Mouse (Mus musculus): ENCODE data around the gene Gpr19. TPM values are rescaled to one million over a fixed set of nuclear protein-coding genes. Genes with fewer than 3 reads are reported as not detected.

Gene Gpr19
- 22.5 and 25.0 TPM in 2 replicates for total RNA-seq (2014; fragmentation: Nextera tagmentation)
- total RNA-seq (2017): 11.2 and 11.7 TPM in 2 replicates
- polyA plus RNA-seq (2012): 2.3 and 3.5 TPM in 2 replicates

DNA sequence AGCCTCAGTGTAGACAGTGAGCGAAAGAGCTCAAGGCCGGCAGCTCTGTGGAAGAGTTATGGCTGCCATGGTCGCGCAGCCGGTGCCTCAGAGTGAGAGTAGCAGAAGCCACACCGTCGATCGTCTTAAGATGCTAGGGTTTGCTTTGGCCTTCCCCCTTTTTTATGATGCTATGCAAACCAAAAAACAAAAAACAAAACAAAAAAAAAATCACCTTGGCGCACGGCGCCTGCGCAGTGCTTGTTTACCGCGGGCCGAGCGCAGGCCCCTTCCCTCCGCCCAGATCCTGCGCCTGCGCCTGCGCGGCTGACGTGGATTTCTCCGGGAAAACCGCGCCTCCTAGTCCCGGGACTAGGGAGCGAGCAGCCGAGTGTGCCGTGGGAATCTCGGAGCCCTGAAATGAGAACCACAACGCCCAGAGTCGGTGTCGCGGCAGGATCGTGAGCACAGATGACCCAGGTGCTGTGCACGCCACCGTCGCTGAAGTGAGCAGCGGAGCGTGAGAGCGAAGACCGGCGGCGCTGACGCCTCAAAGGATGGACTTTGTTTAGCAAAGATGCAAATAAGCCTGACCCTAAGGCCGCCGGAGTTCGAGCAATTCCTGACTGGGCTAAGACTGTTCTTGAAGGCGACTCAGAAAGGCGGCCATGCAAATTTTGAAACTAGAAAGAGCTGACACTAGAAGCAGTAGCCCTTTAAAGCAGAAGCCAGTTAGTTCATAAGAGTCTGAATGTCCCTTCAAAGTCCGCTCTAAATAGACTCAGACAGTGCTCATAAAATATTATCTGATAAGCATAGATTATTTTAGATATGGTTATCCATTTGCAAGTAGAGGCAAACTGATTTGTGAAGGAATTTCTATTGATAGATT is at the start of gene Gpr19:
Gpr19 (minus strand) TSS at position 484 of the 871 bp plus-strand sequence.
- H3K4me3 ChIP-seq (ENCODE audit: low read depth, low read length): peak within 1 kb of the TSS; percentile 84
- peaks cover 30% of the 10 kb centered on the region for H3K4me1 ChIP-seq (ENCODE audit: insufficient read depth, low read depth, low read length)
- no peaks in the 10 kb centered on the region for H3K9me3 ChIP-seq (replicated peaks)
- DNase-seq (ENCODE audit: low spot score): peak; percentile 77
- peak; percentile 60 for ATAC-seq (ENCODE audit: extremely low read depth, insufficient number of reproducible peaks, low FRiP score, poor library complexity, severe bottlenecking)
- TF ChIP-seq TAL1 (conservative IDR thresholded peaks at IDR 0.05; ENCODE audit: low read depth, low read length) (no peak), GATA2 (IDR thresholded peaks at IDR 0.05; ENCODE audit: borderline replicate concordance, low read depth, low read length) (no peak), POLR2AphosphoS5 (IDR thresholded peaks at IDR 0.05; ENCODE audit: insufficient replicate concordance, low read depth, low read length) (no peak), GATA1 (IDR thresholded peaks at IDR 0.05; ENCODE audit: borderline replicate concordance, low read length) (no peak), CTCF (IDR thresholded peaks at IDR 0.05; ENCODE audit: low read depth, low read length) (no peak)
- H3K27me3 ChIP-seq (ENCODE audit: insufficient read depth, low read length): no peaks in the 10 kb centered on the region
- H3K36me3 ChIP-seq (replicated peaks): peaks cover 26% of the 10 kb centered on the region

GRCm38 (mm10) chr6:134947311-134948087 is 49.1 kb upstream of the Gpr19 start:
- H3K4me3 ChIP-seq (ENCODE audit: low read depth, low read length): no peak overlapping the region; the same call in 1 of the 2 replicates
- H3K4me1 ChIP-seq (ENCODE audit: insufficient read depth, low read depth, low read length): peaks cover 59% of the 10 kb centered on the region
- TF ChIP-seq TAL1 (conservative IDR thresholded peaks at IDR 0.05; ENCODE audit: low read depth, low read length) (no peak), CTCF (IDR thresholded peaks at IDR 0.05; ENCODE audit: low read depth, low read length) (peak; percentile 33; the same call in 1 of the 2 replicates)
- peaks cover 65% of the 10 kb centered on the region for H3K36me3 ChIP-seq (replicated peaks)
- DNase-seq (ENCODE audit: low spot score): no peak
- ATAC-seq (ENCODE audit: extremely low read depth, insufficient number of reproducible peaks, low FRiP score, poor library complexity, severe bottlenecking): no peak
- no peaks in the 10 kb centered on the region for H3K27me3 ChIP-seq (ENCODE audit: insufficient read depth, low read length)
- no peaks in the 10 kb centered on the region for H3K9me3 ChIP-seq (replicated peaks)

DNA sequence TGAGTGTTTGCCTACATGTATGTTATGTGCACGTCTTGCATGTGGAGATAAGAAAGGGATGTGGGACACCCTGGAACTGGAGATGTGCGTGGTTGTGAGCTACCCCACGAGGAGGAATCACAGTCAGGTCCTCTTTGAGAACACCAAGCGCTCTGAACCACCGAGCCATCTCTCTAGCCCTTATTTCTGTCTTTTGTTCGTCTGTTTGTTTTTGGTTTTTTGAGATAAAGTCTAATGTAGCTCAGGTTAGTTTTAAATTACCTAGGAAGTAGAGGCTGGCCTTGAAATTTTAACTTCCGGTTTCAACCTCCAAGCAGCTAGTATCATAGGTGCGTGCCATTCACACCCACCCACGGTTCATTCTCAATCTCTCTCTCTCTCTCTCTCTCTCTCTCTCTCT is 48.5 kb upstream of the Gpr19 start:
- DNase-seq (ENCODE audit: low spot score) (no peak), ATAC-seq (ENCODE audit: extremely low read depth, insufficient number of reproducible peaks, low FRiP score, poor library complexity, severe bottlenecking) (no peak)
- Histone ChIP-seq H3K4me3 (ENCODE audit: low read depth, low read length) (no peak overlapping the region), H3K27me3 (ENCODE audit: insufficient read depth, low read length) (no peaks in the 10 kb centered on the region), H3K9me3 (replicated peaks) (no peaks in the 10 kb centered on the region), H3K4me1 (ENCODE audit: insufficient read depth, low read depth, low read length) (peaks cover 52% of the 10 kb centered on the region), H3K36me3 (replicated peaks) (peaks cover 67% of the 10 kb centered on the region)
- TF ChIP-seq GATA2 (IDR thresholded peaks at IDR 0.05; ENCODE audit: borderline replicate concordance, low read depth, low read length) (no peak), POLR2AphosphoS5 (IDR thresholded peaks at IDR 0.05; ENCODE audit: insufficient replicate concordance, low read depth, low read length) (no peak), GATA1 (IDR thresholded peaks at IDR 0.05; ENCODE audit: borderline replicate concordance, low read length) (no peak), TAL1 (conservative IDR thresholded peaks at IDR 0.05; ENCODE audit: low read depth, low read length) (no peak), CTCF (IDR thresholded peaks at IDR 0.05; ENCODE audit: low read depth, low read length) (no peak)

DNA sequence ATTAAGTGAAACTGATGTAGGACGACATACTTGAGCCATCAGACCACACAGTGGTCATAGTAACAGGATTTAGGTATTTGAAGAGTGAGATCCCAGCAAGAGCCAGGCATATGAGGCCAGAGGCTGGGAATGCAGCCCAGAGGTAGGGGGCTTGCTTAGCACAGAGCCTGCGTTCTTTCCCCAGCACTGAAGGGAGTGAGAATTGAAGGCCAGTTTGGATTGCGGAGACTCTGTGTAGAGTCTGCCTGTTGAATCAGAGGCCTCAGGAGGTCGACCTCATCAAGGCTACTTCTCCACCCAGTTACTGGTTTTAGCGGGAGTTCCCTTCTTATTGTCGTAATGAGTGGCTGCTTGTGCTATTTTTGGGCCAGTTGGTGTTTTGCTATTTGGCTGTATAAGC is 47.7 kb upstream of the Gpr19 start:
- DNase-seq (ENCODE audit: low spot score) (no peak), ATAC-seq (ENCODE audit: extremely low read depth, insufficient number of reproducible peaks, low FRiP score, poor library complexity, severe bottlenecking) (no peak)
- Histone ChIP-seq H3K4me1 (ENCODE audit: insufficient read depth, low read depth, low read length) (peaks cover 45% of the 10 kb centered on the region), H3K9me3 (replicated peaks) (no peaks in the 10 kb centered on the region), H3K36me3 (replicated peaks) (peaks cover 70% of the 10 kb centered on the region), H3K27me3 (ENCODE audit: insufficient read depth, low read length) (no peaks in the 10 kb centered on the region), H3K4me3 (ENCODE audit: low read depth, low read length) (no peak overlapping the region)
- TF ChIP-seq CTCF (IDR thresholded peaks at IDR 0.05; ENCODE audit: low read depth, low read length): no peak
- no peak for TF ChIP-seq TAL1 (conservative IDR thresholded peaks at IDR 0.05; ENCODE audit: low read depth, low read length)
- TF ChIP-seq GATA1 (IDR thresholded peaks at IDR 0.05; ENCODE audit: borderline replicate concordance, low read length): no peak
- TF ChIP-seq POLR2AphosphoS5 (IDR thresholded peaks at IDR 0.05; ENCODE audit: insufficient replicate concordance, low read depth, low read length): no peak
- TF ChIP-seq GATA2 (IDR thresholded peaks at IDR 0.05; ENCODE audit: borderline replicate concordance, low read depth, low read length): no peak

- TF ChIP-seq GATA2 (IDR thresholded peaks at IDR 0.05; ENCODE audit: borderline replicate concordance, low read depth, low read length) (no peak), TAL1 (conservative IDR thresholded peaks at IDR 0.05; ENCODE audit: low read depth, low read length) (no peak), GATA1 (IDR thresholded peaks at IDR 0.05; ENCODE audit: borderline replicate concordance, low read length) (no peak), POLR2AphosphoS5 (IDR thresholded peaks at IDR 0.05; ENCODE audit: insufficient replicate concordance, low read depth, low read length) (no peak), CTCF (IDR thresholded peaks at IDR 0.05; ENCODE audit: low read depth, low read length) (no peak)
- H3K36me3 ChIP-seq (replicated peaks): peaks cover 76% of the 10 kb centered on the region
Observed at GRCm38 (mm10) chr6:134943759-134944407, 45.5 kb upstream of the Gpr19 start.

More at GRCm38 (mm10) chr6:134943759-134944407, 45.5 kb upstream of the Gpr19 start:
- ATAC-seq (ENCODE audit: extremely low read depth, insufficient number of reproducible peaks, low FRiP score, poor library complexity, severe bottlenecking) (no peak), DNase-seq (ENCODE audit: low spot score) (no peak)
- H3K27me3 ChIP-seq (ENCODE audit: insufficient read depth, low read length): no peaks in the 10 kb centered on the region
- H3K4me1 ChIP-seq (ENCODE audit: insufficient read depth, low read depth, low read length): peaks cover 30% of the 10 kb centered on the region
- H3K9me3 ChIP-seq (replicated peaks): no peaks in the 10 kb centered on the region
- H3K4me3 ChIP-seq (ENCODE audit: low read depth, low read length): no peak overlapping the region

All from G1E (cell line).